Mouse (Mus musculus): ENCODE data around the gene Prkn. TPM values are rescaled to one million over a fixed set of nuclear protein-coding genes. Genes with fewer than 3 reads are reported as not detected.

Gene Prkn
- total and polyA plus RNA-seq, 3 experiments, result 0.39 to 0.50 TPM; not detected in 1

- no peak overlapping the region for H3K4me3 ChIP-seq (ENCODE audit: control insufficient read depth in 1 of 2, insufficient read depth in 1 of 2, low read depth in 2 of 2, low read length in 2 of 2)
- no peaks in the 10 kb centered on the region for H3K4me1 ChIP-seq (ENCODE audit: control insufficient read depth in 1 of 2, insufficient read depth in 2 of 2, low read length in 2 of 2)
- TF ChIP-seq USF2 (IDR thresholded peaks at IDR 0.05; ENCODE audit: borderline replicate concordance in 1 of 2, insufficient read depth in 1 of 2, low read depth in 1 of 2, low read length in 2 of 2), result no peak
- TF ChIP-seq RAD21 (IDR thresholded peaks at IDR 0.05; ENCODE audit: low read depth, low read length), result no peak
- H3K9ac ChIP-seq (ENCODE audit: control insufficient read depth, low read depth, low read length, poor library complexity, severe bottlenecking), result no peak overlapping the region
- H3K9me3 ChIP-seq (replicated peaks; ENCODE audit: insufficient read depth, low read length), result no peaks in the 10 kb centered on the region
- H3K36me3 ChIP-seq (ENCODE audit: control insufficient read depth in 1 of 2, insufficient read depth in 2 of 2, low read length in 2 of 2), result no peaks in the 10 kb centered on the region
- H3K27ac ChIP-seq (ENCODE audit: control insufficient read depth, low read depth, low read length), result no peak overlapping the region
- DNase-seq (ENCODE audit: low read depth, low spot score), result no peak
- no peaks in the 10 kb centered on the region; a peak in 1 of 4 replicates for H3K27me3 ChIP-seq (ENCODE audit: control insufficient read depth in 1 of 2, insufficient read depth in 2 of 2, low read length in 2 of 2)
- no peaks in the 10 kb centered on the region for H3K79me2 ChIP-seq (ENCODE audit: control insufficient read depth, insufficient read depth, low read length, poor library complexity)
Measured at GRCm38 (mm10) chr17:11910668-11911398, 1070.6 kb downstream of the Prkn start.

GRCm38 (mm10) chr17:11912136-11912535 is 1072.0 kb downstream of the Prkn start:
- H3K27ac ChIP-seq (ENCODE audit: control insufficient read depth, low read depth, low read length), result no peak overlapping the region
- H3K9ac ChIP-seq (ENCODE audit: control insufficient read depth, low read depth, low read length, poor library complexity, severe bottlenecking), result no peak overlapping the region
- H3K27me3 ChIP-seq (ENCODE audit: control insufficient read depth in 1 of 2, insufficient read depth in 2 of 2, low read length in 2 of 2), result no peaks in the 10 kb centered on the region; a peak in 1 of 4 replicates
- TF ChIP-seq HCFC1 (IDR thresholded peaks at IDR 0.05; ENCODE audit: low read depth, low read length) (no peak), ZKSCAN1 (IDR thresholded peaks at IDR 0.05; ENCODE audit: low read depth, low read length) (no peak), POLR2A (IDR thresholded peaks at IDR 0.05; ENCODE audit: control insufficient read depth in 1 of 2, insufficient read depth in 1 of 2, low read depth in 1 of 2, low read length in 2 of 2, poor library complexity in 1 of 2) (no peak), ELF1 (IDR thresholded peaks at IDR 0.05; ENCODE audit: low read depth, low read length) (no peak), EP300 (IDR thresholded peaks at IDR 0.05; ENCODE audit: low read depth in 1 of 2, low read length in 2 of 2) (no peak), KAT2A (conservative IDR thresholded peaks at IDR 0.05; ENCODE audit: low read depth, low read length) (no peak), POLR2AphosphoS5 (IDR thresholded peaks at IDR 0.05; ENCODE audit: borderline replicate concordance, low read depth, low read length) (no peak), RCOR1 (IDR thresholded peaks at IDR 0.05; ENCODE audit: low read depth, low read length) (no peak), MYB (IDR thresholded peaks at IDR 0.05; ENCODE audit: low read depth, low read length) (no peak), ETS1 (IDR thresholded peaks at IDR 0.05; ENCODE audit: low read depth, low read length) (no peak), MXI1 (IDR thresholded peaks at IDR 0.05; ENCODE audit: low read depth, low read length) (no peak)
- H3K4me1 ChIP-seq (ENCODE audit: control insufficient read depth in 1 of 2, insufficient read depth in 2 of 2, low read length in 2 of 2), result no peaks in the 10 kb centered on the region
- no peak for DNase-seq (ENCODE audit: low read depth, low spot score)
- H3K4me3 ChIP-seq (ENCODE audit: control insufficient read depth in 1 of 2, insufficient read depth in 1 of 2, low read depth in 2 of 2, low read length in 2 of 2), result no peak overlapping the region
- H3K79me2 ChIP-seq (ENCODE audit: control insufficient read depth, insufficient read depth, low read length, poor library complexity), result no peaks in the 10 kb centered on the region
- no peaks in the 10 kb centered on the region for H3K36me3 ChIP-seq (ENCODE audit: control insufficient read depth in 1 of 2, insufficient read depth in 2 of 2, low read length in 2 of 2)
- H3K9me3 ChIP-seq (replicated peaks; ENCODE audit: insufficient read depth, low read length), result no peaks in the 10 kb centered on the region

GRCm38 (mm10) chr17:11912872-11913365 is 1072.7 kb downstream of the Prkn start:
- Histone ChIP-seq H3K27me3 (ENCODE audit: control insufficient read depth in 1 of 2, insufficient read depth in 2 of 2, low read length in 2 of 2) (no peaks in the 10 kb centered on the region; a peak in 1 of 4 replicates), H3K9me3 (replicated peaks; ENCODE audit: insufficient read depth, low read length) (no peaks in the 10 kb centered on the region), H3K79me2 (ENCODE audit: control insufficient read depth, insufficient read depth, low read length, poor library complexity) (no peaks in the 10 kb centered on the region), H3K27ac (ENCODE audit: control insufficient read depth, low read depth, low read length) (no peak overlapping the region), H3K9ac (ENCODE audit: control insufficient read depth, low read depth, low read length, poor library complexity, severe bottlenecking) (no peak overlapping the region), H3K4me1 (ENCODE audit: control insufficient read depth in 1 of 2, insufficient read depth in 2 of 2, low read length in 2 of 2) (no peaks in the 10 kb centered on the region), H3K36me3 (ENCODE audit: control insufficient read depth in 1 of 2, insufficient read depth in 2 of 2, low read length in 2 of 2) (no peaks in the 10 kb centered on the region), H3K4me3 (ENCODE audit: control insufficient read depth in 1 of 2, insufficient read depth in 1 of 2, low read depth in 2 of 2, low read length in 2 of 2) (no peak overlapping the region)
- no peak for TF ChIP-seq MAZ (IDR thresholded peaks at IDR 0.05; ENCODE audit: low read depth, low read length)
- no peak for TF ChIP-seq ZMIZ1 (IDR thresholded peaks at IDR 0.05; ENCODE audit: low read depth, low read length)
- no peak for TF ChIP-seq ZC3H11A (IDR thresholded peaks at IDR 0.05; ENCODE audit: low read depth, low read length)
- no peak for TF ChIP-seq USF1 (IDR thresholded peaks at IDR 0.05; ENCODE audit: low read depth, low read length)
- no peak for TF ChIP-seq SMC3 (IDR thresholded peaks at IDR 0.05; ENCODE audit: low read depth, low read length)
- TF ChIP-seq TBP (IDR thresholded peaks at IDR 0.05; ENCODE audit: low read depth, low read length), result no peak
- TF ChIP-seq RAD21 (IDR thresholded peaks at IDR 0.05; ENCODE audit: low read depth, low read length), result no peak
- TF ChIP-seq MAX (IDR thresholded peaks at IDR 0.05; ENCODE audit: low read length), result no peak
- no peak for TF ChIP-seq ETS1 (IDR thresholded peaks at IDR 0.05; ENCODE audit: low read depth, low read length)
- TF ChIP-seq HCFC1 (IDR thresholded peaks at IDR 0.05; ENCODE audit: low read depth, low read length), result no peak
- no peak for TF ChIP-seq ZKSCAN1 (IDR thresholded peaks at IDR 0.05; ENCODE audit: low read depth, low read length)
- no peak for TF ChIP-seq TCF12 (IDR thresholded peaks at IDR 0.05; ENCODE audit: low read depth, low read length)
- no peak for TF ChIP-seq TAL1 (IDR thresholded peaks at IDR 0.05; ENCODE audit: low read length)
- TF ChIP-seq EP300 (IDR thresholded peaks at IDR 0.05; ENCODE audit: low read depth in 1 of 2, low read length in 2 of 2), result no peak
- no peak for TF ChIP-seq MEF2A (IDR thresholded peaks at IDR 0.05; ENCODE audit: extremely low read depth, insufficient replicate concordance, low read depth, low read length, poor library complexity, severe bottlenecking)
- TF ChIP-seq GABPA (IDR thresholded peaks at IDR 0.05; ENCODE audit: low read depth, low read length), result no peak
- DNase-seq (ENCODE audit: low read depth, low spot score), result no peak

Measured in MEL (cell line).